Mouse (Mus musculus) lung, embryonic 15.5 days (tissue): ENCODE measurements around the gene Tmem217. TPM values are rescaled to one million over a fixed set of nuclear protein-coding genes. Genes with fewer than 3 reads are reported as not detected.
"Not testable (repeated sequence)": the region's sequence is repeated elsewhere in the genome, so short reads cannot be mapped to it uniquely, and the experiment has no call there.

Source experiments
- ATAC-seq: fragments of 200-750 bp; cut with Nextera tagmentation; 2 replicates; pipeline ENCODE4 v1.8.0; 2017; ENCODE audit warnings: moderate number of reproducible peaks, borderline replicate concordance; ENCODE audit not compliant: low FRiP score, low TSS enrichment; ENCODE audit errors: extremely low read depth
- H3K27ac ChIP-seq: fragments of 300-500 bp; sonication (generic); 2 replicates; pipeline ENCODE4 v1.5.1; 2015; ENCODE audit warnings: moderate library complexity, mild to moderate bottlenecking, inconsistent platforms
- H3K27me3 ChIP-seq: fragments of 300-500 bp; sonication (generic); 2 replicates; pipeline ENCODE4 v1.6.1; 2015; ENCODE audit warnings: inconsistent platforms
- H3K36me3 ChIP-seq: fragments of 300-500 bp; sonication (generic); 2 replicates; pipeline ENCODE4 v1.6.1; 2015; ENCODE audit warnings: inconsistent platforms
- H3K4me1 ChIP-seq: fragments of 300-500 bp; sonication (generic); 2 replicates; pipeline ENCODE4 v1.6.1; 2015; ENCODE audit warnings: inconsistent platforms
- H3K4me2 ChIP-seq: fragments of 300-500 bp; sonication (generic); 2 replicates; pipeline ENCODE4 v1.6.1; 2015; ENCODE audit warnings: inconsistent platforms, mild to moderate bottlenecking, moderate library complexity
- H3K4me3 ChIP-seq: fragments of 300-500 bp; sonication (generic); 2 replicates; pipeline ENCODE4 v1.5.1; 2015; ENCODE audit warnings: mild to moderate bottlenecking, inconsistent platforms
- H3K9ac ChIP-seq: fragments of 300-500 bp; sonication (generic); 2 replicates; pipeline ENCODE4 v1.6.1; 2015; ENCODE audit warnings: inconsistent platforms
- H3K9me3 ChIP-seq: fragments of 300-500 bp; sonication (generic); 2 replicates; pipeline ENCODE4 v1.6.1; 2016; ENCODE audit warnings: inconsistent platforms
- WGBS: fragments of 180-500 bp; shearing (Covaris S2); methylation state at CpG from one replicate; pipeline ENCODE4 v1.1.7; 2015; 5-methylcytosine and 5-hydroxymethylcytosine counted together
- polyA plus RNA-seq: library from polyadenylated mRNA; unstranded; fragments of >200 nt; fragmentation: Nextera tagmentation; extraction: Ambion mirVana; gene quantifications from 2 replicates; pipeline ENCODE4 v1.2.1, GENCODE M21; 2015

The Tmem217 gene
- polyA plus RNA-seq, 1 experiment from 2014 or later: 0.75 TPM

DNA sequence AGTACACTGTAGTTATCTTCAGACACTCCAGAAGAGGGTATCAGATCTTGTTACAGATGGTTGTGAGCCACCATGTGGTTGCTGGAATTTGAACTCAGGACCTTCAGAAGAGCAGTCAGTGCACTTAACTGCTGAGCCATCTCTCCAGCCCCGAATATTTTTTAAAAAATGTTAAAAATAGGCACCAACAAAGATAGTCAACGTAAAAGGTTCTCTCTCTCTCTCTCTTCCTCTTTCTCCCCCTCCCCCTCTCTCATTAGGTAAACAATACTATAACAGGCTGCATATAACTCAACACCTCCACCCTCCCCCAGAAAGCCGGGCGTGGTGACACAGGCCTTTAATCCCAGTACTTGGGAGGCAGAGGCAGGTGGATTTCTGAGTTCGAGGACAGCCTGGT, 33.5 kb downstream of the Tmem217 start:
- ATAC-seq, H3K4me1 ChIP-seq, H3K27me3 ChIP-seq, H3K9me3 ChIP-seq, H3K27ac ChIP-seq, H3K4me2 ChIP-seq, H3K4me3 ChIP-seq, H3K36me3 ChIP-seq, H3K9ac ChIP-seq: not testable (repeated sequence)
- 80% methylated on average over 5 of the region's 5 CpGs for WGBS

GRCm38 (mm10) chr17:29514435-29514834, 37.8 kb downstream of the Tmem217 start:
- WGBS: 2% methylated on average over 11 of the region's 11 CpGs
- ATAC-seq: no peak
- Histone ChIP-seq H3K27me3 (no peaks in the 10 kb centered on the region), H3K9me3 (no peaks in the 10 kb centered on the region), H3K4me1 (0 out of 2 replicates have a peak, but pooled peaks cover 3% of the 10 kb centered on the region), H3K4me3 (no peak overlapping the region), H3K9ac (no peak overlapping the region), H3K4me2 (no peak overlapping the region), H3K36me3 (no peaks in the 10 kb centered on the region), H3K27ac (no peak overlapping the region)

DNA sequence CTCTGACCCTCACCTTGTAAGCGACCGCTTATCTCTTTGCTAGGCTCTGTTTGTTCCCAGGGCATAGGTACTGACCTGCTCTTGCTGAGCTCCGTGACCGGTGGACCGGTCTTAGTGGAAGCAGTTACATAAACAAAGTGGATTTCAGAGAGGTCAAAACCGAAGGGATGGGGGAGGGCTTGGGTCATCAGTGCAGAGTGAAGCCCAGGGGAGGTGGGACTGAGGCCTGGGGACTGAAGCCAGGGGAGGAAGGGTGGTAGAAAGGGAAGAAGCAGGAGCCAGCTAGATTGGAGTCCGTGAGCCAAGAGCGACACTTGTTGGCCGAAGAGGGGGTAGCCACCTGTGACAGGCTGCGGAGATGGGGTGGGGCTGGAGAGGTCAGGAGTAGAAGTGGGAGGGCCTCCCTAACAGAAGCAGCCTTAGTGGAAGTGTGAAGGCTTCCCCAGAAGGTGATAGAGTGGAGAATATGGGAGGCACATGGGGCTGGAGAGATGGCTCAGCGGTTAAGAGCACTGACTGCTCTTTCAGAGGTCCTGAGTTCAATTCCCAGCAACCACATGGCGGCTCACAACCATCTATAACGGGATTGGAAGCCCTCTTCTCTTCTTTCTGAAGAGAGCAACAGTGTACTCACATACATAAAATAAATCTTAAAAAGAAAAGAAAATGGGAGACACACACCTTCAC, 39.0 kb downstream of the Tmem217 start:
- no peaks in the 10 kb centered on the region for H3K27me3 ChIP-seq
- 22% methylated on average over 13 of the region's 13 CpGs for WGBS
- 0 out of 2 replicates have a peak, but pooled peaks cover 3% of the 10 kb centered on the region for H3K4me1 ChIP-seq
- H3K4me2 ChIP-seq: no peak overlapping the region
- ATAC-seq: peak; percentile 81
- H3K36me3 ChIP-seq: no peaks in the 10 kb centered on the region
- H3K27ac ChIP-seq: no peak overlapping the region
- H3K9me3 ChIP-seq: no peaks in the 10 kb centered on the region
- H3K4me3 ChIP-seq: no peak overlapping the region
- H3K9ac ChIP-seq: no peak overlapping the region

DNA sequence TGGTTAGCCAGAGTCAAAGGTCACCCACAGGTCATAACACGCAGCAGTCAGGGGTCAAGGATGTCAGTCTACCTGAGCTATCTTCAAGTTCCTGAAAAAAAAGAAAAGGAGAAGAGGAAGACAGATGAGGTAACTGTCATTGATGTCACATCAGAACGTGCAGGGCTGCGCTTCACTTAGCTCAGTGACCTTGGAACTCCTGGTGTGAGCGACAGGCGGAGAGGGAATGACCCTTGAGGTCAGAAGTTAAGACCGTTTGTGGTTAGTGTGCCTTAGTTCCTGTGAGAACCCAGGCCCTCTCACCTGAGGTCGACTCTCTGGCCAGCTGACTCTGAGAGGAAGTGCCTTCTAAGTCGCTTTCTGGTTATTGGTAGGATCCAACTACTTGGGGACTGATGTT, 41.5 kb downstream of the Tmem217 start:
- WGBS: 46% methylated on average over 8 of the region's 8 CpGs
- no peak for ATAC-seq
- no peak overlapping the region for H3K4me3 ChIP-seq

DNA sequence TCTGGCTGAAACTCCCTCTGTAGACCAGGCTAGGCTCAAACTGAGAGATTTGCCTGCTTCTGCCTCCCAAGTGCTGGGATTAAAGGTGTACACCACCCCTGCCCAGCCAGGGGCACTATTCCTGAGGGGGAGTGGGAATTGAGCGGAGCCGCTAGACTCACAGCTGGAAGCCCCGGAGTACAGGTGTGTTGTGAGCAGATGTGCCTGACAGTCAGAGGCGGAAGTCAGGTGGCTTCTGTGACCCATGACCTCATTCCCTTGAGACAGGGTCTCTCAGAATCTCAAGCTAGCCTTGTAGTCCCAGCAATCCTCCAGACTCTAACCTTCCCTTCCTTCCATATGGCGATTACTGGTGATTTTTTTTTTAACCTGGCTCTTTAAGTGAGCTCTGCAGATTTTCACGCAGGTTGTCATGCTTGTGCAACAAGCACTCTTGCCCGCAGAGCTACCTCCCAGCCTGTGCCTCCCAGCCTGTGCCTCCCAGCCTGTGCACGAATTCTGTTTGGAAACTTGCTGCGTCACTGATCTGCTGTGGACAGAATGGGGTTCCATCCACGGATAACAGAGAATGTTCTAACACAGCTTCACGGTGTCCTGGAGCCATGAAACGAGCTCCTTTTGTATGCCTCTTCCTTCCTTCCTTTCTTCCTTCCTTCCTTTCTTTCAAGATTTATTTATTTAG, 43.1 kb downstream of the Tmem217 start:
- H3K4me3 ChIP-seq: no peak overlapping the region
- no peaks in the 10 kb centered on the region for H3K9me3 ChIP-seq
- H3K4me1 ChIP-seq: 0 out of 2 replicates have a peak, but pooled peaks cover 3% of the 10 kb centered on the region
- no peaks in the 10 kb centered on the region for H3K27me3 ChIP-seq
- WGBS: 56% methylated on average over 12 of the region's 12 CpGs
- H3K36me3 ChIP-seq: no peaks in the 10 kb centered on the region
- ATAC-seq: no peak
- H3K27ac ChIP-seq: no peak overlapping the region
- no peak overlapping the region for H3K4me2 ChIP-seq
- no peak overlapping the region for H3K9ac ChIP-seq

More for the DNA sequence above, 41.5 kb downstream of the Tmem217 start:
- no peaks in the 10 kb centered on the region for H3K27me3 ChIP-seq
- H3K36me3 ChIP-seq: no peaks in the 10 kb centered on the region
- no peaks in the 10 kb centered on the region for H3K9me3 ChIP-seq
- H3K4me1 ChIP-seq: 0 out of 2 replicates have a peak, but pooled peaks cover 3% of the 10 kb centered on the region
- no peak overlapping the region for H3K27ac ChIP-seq
- no peak overlapping the region for H3K4me2 ChIP-seq
- no peak overlapping the region for H3K9ac ChIP-seq

DNA sequence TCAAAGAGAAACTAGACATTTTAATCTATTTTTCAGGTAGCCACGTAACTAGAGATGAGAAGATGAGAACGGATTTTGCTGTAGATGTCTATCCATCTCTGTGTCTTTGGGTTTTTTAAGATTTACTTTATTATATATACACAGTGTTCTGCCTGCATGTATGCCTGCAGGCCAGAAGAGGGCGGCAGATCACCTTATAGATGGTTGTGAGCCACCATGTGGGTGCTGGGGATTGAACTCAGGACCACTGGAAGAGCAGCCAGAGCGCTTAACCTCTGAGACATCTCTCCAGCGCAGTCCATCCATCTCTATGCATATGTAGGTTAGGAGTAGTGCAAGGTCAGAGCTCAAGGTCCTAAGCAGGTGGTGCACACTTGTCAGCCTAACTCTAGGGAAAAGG, 48.5 kb downstream of the Tmem217 start:
- Histone ChIP-seq H3K9ac (no peak overlapping the region), H3K27ac (no peak overlapping the region), H3K9me3 (no peaks in the 10 kb centered on the region), H3K4me3 (no peak overlapping the region), H3K27me3 (no peaks in the 10 kb centered on the region), H3K4me1 (peaks cover 14% of the 10 kb centered on the region), H3K36me3 (no peaks in the 10 kb centered on the region), H3K4me2 (no peak overlapping the region)
- no peak for ATAC-seq
- 74% methylated on average over 5 of the region's 5 CpGs for WGBS

- 8% methylated on average over 32 of the region's 32 CpGs for WGBS
- no peak for ATAC-seq
- H3K4me2 ChIP-seq: peak overlapping the region; percentile 56
- H3K27ac ChIP-seq: no peak overlapping the region
- H3K4me1 ChIP-seq: peaks cover 14% of the 10 kb centered on the region
- peak overlapping the region; percentile 28 for H3K4me3 ChIP-seq
- no peaks in the 10 kb centered on the region for H3K36me3 ChIP-seq
- H3K9ac ChIP-seq: 0 out of 2 replicates have a peak overlapping the region, but pooled peaks have one; percentile 8
- no peaks in the 10 kb centered on the region for H3K27me3 ChIP-seq
- H3K9me3 ChIP-seq: no peaks in the 10 kb centered on the region
These were observed 49.2 kb downstream of the Tmem217 start for GRCm38 (mm10) chr17:29502669-29503665.

- 55% methylated on average over 7 of the region's 7 CpGs for WGBS
- no peaks in the 10 kb centered on the region for H3K27me3 ChIP-seq
- no peak overlapping the region for H3K27ac ChIP-seq
- H3K36me3 ChIP-seq: no peaks in the 10 kb centered on the region
- peak overlapping the region; percentile 56 for H3K4me2 ChIP-seq
- H3K9me3 ChIP-seq: no peaks in the 10 kb centered on the region
- H3K9ac ChIP-seq: no peak overlapping the region
- H3K4me1 ChIP-seq: peaks cover 14% of the 10 kb centered on the region
- no peak for ATAC-seq
- H3K4me3 ChIP-seq: no peak overlapping the region
These were observed 50.0 kb downstream of the Tmem217 start for GRCm38 (mm10) chr17:29502005-29502668.

DNA sequence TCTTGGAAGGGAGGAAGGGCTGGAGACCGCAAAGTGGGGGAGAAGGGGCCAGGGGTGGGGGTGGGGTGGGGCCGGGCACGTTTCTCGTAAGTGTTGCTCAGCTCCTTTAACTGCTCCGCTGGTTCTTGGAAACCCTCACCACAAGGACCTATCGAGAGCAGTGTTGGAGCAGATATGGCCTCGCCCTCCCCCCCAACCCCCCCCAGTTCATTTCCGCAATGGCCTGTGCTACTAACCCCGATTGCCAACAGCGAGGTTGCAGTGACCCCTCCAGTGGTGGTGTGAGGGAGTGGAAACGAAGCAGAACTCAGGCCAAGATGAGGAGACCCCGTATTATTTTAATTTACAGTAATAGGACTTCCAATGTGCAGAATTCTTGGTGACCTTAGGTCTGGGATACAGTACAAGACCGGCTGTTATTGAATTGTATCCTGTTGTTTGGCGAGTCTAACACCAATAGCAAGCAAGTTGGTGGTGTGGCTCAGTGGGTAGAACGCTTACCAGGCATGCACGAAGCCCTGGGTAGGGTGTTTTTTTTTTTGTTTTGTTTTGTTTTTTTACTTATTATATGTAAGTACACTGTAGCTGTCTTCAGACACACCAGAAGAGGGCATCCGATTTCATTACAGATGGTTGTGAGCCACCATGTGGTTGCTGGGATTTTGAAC, 51.2 kb downstream of the Tmem217 start:
- H3K27ac ChIP-seq: no peak overlapping the region
- no peaks in the 10 kb centered on the region for H3K36me3 ChIP-seq
- H3K9me3 ChIP-seq: no peaks in the 10 kb centered on the region
- no peaks in the 10 kb centered on the region for H3K27me3 ChIP-seq
- H3K4me2 ChIP-seq: no peak overlapping the region
- WGBS: 63% methylated on average over 17 of the region's 17 CpGs
- H3K9ac ChIP-seq: no peak overlapping the region
- peak; percentile 60; the same call in 1 of the 2 replicates for ATAC-seq
- H3K4me1 ChIP-seq: peaks cover 14% of the 10 kb centered on the region
- H3K4me3 ChIP-seq: no peak overlapping the region

GRCm38 (mm10) chr17:29500243-29500740, 51.9 kb downstream of the Tmem217 start:
- H3K27me3 ChIP-seq: no peaks in the 10 kb centered on the region
- H3K27ac ChIP-seq: no peak overlapping the region
- 71% methylated on average over 7 of the region's 7 CpGs for WGBS
- H3K4me2 ChIP-seq: no peak overlapping the region
- no peak overlapping the region for H3K4me3 ChIP-seq
- H3K4me1 ChIP-seq: peaks cover 14% of the 10 kb centered on the region
- no peak overlapping the region for H3K9ac ChIP-seq
- no peak for ATAC-seq
- no peaks in the 10 kb centered on the region for H3K9me3 ChIP-seq
- no peaks in the 10 kb centered on the region for H3K36me3 ChIP-seq
